Mouse (Mus musculus) cortical plate, adult 2 months (tissue): Measurements from ENCODE around the gene Mgst2.

Experiments
- CTCF ChIP-seq: fragments of 200-500 bp; IDR thresholded peaks from 2 replicates; pipeline ENCODE4 v1.5.1; 2011; ENCODE audit warnings: mild to moderate bottlenecking, control low read depth, low read length; ENCODE audit not compliant: insufficient read depth; ENCODE audit errors: extremely low read depth
- POLR2A ChIP-seq: fragments of 200-500 bp; IDR thresholded peaks from 2 replicates; pipeline ENCODE4 v1.6.1; 2011; ENCODE audit warnings: mild to moderate bottlenecking, low read length, control low read depth; ENCODE audit not compliant: insufficient read depth; ENCODE audit errors: extremely low read depth

GRCm38 (mm10) chr3:51694576-51694975 lies 34.4 kb downstream of the Mgst2 start:
- TF ChIP-seq POLR2A: no peak
- TF ChIP-seq CTCF: no peak
